Mouse (Mus musculus) brain, embryonic 14.5 days (tissue): Measurements from ENCODE around the gene Myo1d.

Experiments used
- CTCF ChIP-seq: fragments of 200-500 bp; IDR thresholded peaks from 2 replicates; pipeline ENCODE4 v1.5.1; 2012; ENCODE audit warnings: inconsistent platforms, mild to moderate bottlenecking, moderate library complexity, borderline replicate concordance; ENCODE audit not compliant: insufficient read depth, insufficient read length; ENCODE audit errors: extremely low read depth
- POLR2A ChIP-seq: fragments of 200-500 bp; IDR thresholded peaks from 2 replicates; pipeline ENCODE4 v1.6.1; 2012; ENCODE audit warnings: mild to moderate bottlenecking, inconsistent platforms, borderline replicate concordance; ENCODE audit not compliant: poor library complexity, insufficient read depth, insufficient read length, severe bottlenecking; ENCODE audit errors: extremely low read depth

- TF ChIP-seq POLR2A = no peak
- peak; percentile 40; the same call in 1 of the 2 replicates for TF ChIP-seq CTCF
Observed at GRCm38 (mm10) chr11:80821296-80821695, 41.5 kb upstream of the Myo1d start.
